Mouse (Mus musculus): Measurements from ENCODE around the gene Sp2. TPM values are rescaled to one million over a fixed set of nuclear protein-coding genes. Genes with fewer than 3 reads are reported as not detected.

Gene Sp2
- polyA plus RNA-seq, 1 experiment from 2014 or later: 17.3 TPM

DNA sequence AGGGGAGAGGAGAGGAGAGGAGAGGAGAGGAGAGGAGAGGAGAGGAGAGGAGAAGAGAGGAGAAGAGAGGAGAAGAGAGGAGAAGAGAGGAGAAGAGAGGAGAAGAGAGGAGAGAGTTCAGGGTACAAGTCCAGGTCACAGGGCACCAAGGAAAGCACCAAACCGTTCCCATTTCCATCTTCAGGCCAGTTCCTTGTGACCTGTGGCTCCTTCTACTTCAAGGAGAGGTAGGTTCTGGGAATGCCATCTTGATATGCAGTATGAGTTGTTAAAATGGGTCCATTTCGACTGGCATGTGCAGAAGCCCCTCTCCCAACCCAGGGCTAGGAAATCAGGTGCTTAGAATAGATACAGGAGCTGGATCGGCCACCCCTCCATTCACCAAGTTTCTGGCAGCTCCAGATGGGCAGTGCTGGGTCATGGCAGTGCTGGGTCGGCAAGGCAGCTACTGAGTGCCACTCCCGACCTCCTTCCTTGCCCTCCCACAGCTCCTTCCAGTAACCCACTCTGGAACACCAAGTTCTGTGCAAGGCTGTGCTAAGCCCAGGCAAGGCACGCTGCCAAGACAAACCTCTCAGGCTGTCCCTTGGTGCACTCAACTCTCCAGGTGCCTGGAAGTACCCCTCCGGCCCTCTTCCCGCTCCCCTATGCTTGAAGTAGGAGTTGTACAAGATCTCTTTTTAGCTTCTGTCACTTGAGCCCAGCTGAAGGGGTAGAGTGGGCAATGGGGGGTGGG, 51.3 kb downstream of the Sp2 start:
- WGBS (ENCODE audit: insufficient replicate concordance): 50% methylated on average over 8 of the region's 8 CpGs
- Histone ChIP-seq H3K9ac (ENCODE audit: low read depth, low read length) (0 out of 2 replicates have a peak overlapping the region, but pooled peaks have one; percentile 6), H3K4me3 (ENCODE audit: low read depth, low read length) (no peak overlapping the region), H3K9me3 (replicated peaks; ENCODE audit: control insufficient read depth, low read length) (no peaks in the 10 kb centered on the region), H3K27ac (ENCODE audit: low read depth, low read length) (no peak overlapping the region), H3K27me3 (ENCODE audit: control insufficient read depth, insufficient read depth, low read length) (peaks cover 26% of the 10 kb centered on the region), H3K4me2 (no peak overlapping the region), H3K4me1 (ENCODE audit: control insufficient read depth, insufficient read depth, low read length) (peaks cover 7% of the 10 kb centered on the region), H3K36me3 (ENCODE audit: control insufficient read depth, insufficient read depth, low read length) (no peaks in the 10 kb centered on the region)
- no peak for ATAC-seq (replicated peaks; ENCODE audit: insufficient number of reproducible peaks, low FRiP score, low TSS enrichment)

DNA sequence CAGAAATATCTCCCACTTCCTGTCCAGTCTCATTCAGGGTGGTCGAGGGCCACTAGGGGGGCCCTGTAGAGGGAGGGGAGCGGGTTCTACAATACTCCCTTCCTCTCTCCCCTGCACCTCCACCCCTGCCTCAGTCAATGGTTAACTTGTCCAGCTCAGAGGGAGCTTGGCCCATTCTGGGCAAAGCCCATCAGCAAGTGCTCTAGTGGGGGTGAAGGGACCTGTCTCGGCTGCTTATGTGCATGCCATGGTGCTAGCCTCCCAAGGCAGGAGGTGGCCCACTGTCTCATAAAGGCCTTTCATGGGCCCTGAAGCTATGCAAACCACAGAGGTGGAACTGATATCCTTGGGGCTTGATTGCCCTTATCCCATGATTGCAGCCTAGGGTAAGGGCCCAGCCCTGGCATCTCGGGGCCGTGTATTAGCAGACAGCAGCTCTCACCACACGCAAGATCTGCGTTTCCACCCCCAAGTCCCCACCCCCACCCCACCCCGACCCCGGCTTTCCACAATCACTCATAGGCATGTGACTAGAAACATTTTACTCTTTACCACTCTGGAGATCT, 52.9 kb downstream of the Sp2 start:
- Histone ChIP-seq H3K9ac (ENCODE audit: low read depth, low read length) (no peak overlapping the region), H3K27ac (ENCODE audit: low read depth, low read length) (no peak overlapping the region), H3K4me2 (no peak overlapping the region), H3K36me3 (ENCODE audit: control insufficient read depth, insufficient read depth, low read length) (no peaks in the 10 kb centered on the region), H3K4me3 (ENCODE audit: low read depth, low read length) (no peak overlapping the region), H3K9me3 (replicated peaks; ENCODE audit: control insufficient read depth, low read length) (no peaks in the 10 kb centered on the region), H3K27me3 (ENCODE audit: control insufficient read depth, insufficient read depth, low read length) (peaks cover 26% of the 10 kb centered on the region), H3K4me1 (ENCODE audit: control insufficient read depth, insufficient read depth, low read length) (peaks cover 5% of the 10 kb centered on the region)
- no peak for ATAC-seq (replicated peaks; ENCODE audit: insufficient number of reproducible peaks, low FRiP score, low TSS enrichment)
- 57% methylated on average over 9 of the region's 9 CpGs for WGBS (ENCODE audit: insufficient replicate concordance)

DNA sequence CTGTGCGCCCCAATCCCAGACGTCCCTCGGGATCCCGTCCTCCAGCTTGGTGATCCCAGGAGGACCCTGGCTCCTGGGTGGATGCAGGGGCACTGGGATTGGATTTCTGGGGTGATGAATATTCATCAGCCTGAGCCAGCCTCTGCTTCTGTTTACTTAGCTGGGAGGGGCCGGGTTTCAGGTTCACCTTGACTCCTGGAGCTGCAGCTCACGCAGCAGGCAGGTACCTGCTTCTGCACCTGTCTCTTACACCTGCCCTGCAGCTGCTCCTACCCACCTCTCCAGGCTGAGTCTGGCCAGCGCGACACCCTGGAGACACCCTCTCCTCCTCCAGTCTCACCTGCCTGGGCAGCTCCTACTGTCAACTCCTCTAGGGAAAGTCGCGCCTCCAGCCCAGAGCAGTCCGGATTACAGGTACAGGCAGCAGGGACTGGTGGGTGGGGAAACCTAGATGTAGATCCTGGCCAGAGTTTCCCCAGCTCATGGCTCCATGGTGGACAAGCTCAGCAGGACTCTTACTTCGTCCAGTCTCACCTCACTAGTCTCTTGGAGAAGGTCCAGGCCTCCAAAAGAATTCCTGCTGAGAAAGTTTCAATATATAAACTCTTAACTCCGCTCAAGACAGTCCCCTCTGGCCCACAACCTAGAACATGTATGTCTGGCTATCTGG, 53.5 kb downstream of the Sp2 start:
- ATAC-seq (replicated peaks; ENCODE audit: insufficient number of reproducible peaks, low FRiP score, low TSS enrichment): no peak
- Histone ChIP-seq H3K4me3 (ENCODE audit: low read depth, low read length) (no peak overlapping the region), H3K4me1 (ENCODE audit: control insufficient read depth, insufficient read depth, low read length) (no peaks in the 10 kb centered on the region), H3K27me3 (ENCODE audit: control insufficient read depth, insufficient read depth, low read length) (peaks cover 26% of the 10 kb centered on the region), H3K36me3 (ENCODE audit: control insufficient read depth, insufficient read depth, low read length) (no peaks in the 10 kb centered on the region), H3K4me2 (no peak overlapping the region), H3K9ac (ENCODE audit: low read depth, low read length) (no peak overlapping the region), H3K27ac (ENCODE audit: low read depth, low read length) (no peak overlapping the region), H3K9me3 (replicated peaks; ENCODE audit: control insufficient read depth, low read length) (no peaks in the 10 kb centered on the region)
- 11% methylated on average over 13 of the region's 13 CpGs for WGBS (ENCODE audit: insufficient replicate concordance)

DNA sequence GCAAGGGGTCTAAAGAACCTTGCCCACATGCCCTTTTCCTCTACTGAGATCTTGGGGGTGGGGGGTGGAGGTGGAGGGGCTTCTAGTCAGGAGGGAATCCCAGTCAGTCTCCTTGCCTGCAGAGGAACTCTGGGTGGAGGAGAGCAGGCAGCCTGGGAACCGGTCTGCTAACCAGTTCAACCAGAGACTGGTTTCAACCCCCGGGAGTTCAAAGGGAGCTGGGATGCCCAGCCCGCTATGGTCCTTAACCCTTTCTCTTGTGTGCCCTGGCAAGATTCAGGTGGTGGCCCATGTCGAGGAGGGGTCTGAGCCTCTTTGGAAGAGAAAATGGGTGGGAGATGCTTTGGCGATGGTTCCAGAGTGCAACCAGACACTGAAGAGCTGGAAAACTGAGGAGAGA, 54.1 kb downstream of the Sp2 start:
- no peak overlapping the region for H3K4me3 ChIP-seq (ENCODE audit: low read depth, low read length)
- H3K4me1 ChIP-seq (ENCODE audit: control insufficient read depth, insufficient read depth, low read length): no peaks in the 10 kb centered on the region
- no peaks in the 10 kb centered on the region for H3K9me3 ChIP-seq (replicated peaks; ENCODE audit: control insufficient read depth, low read length)
- H3K4me2 ChIP-seq: no peak overlapping the region
- WGBS (ENCODE audit: insufficient replicate concordance): 9% methylated on average over 5 of the region's 5 CpGs
- no peaks in the 10 kb centered on the region for H3K36me3 ChIP-seq (ENCODE audit: control insufficient read depth, insufficient read depth, low read length)
- no peak overlapping the region for H3K27ac ChIP-seq (ENCODE audit: low read depth, low read length)
- H3K9ac ChIP-seq (ENCODE audit: low read depth, low read length): no peak overlapping the region
- H3K27me3 ChIP-seq (ENCODE audit: control insufficient read depth, insufficient read depth, low read length): peaks cover 26% of the 10 kb centered on the region
- no peak for ATAC-seq (replicated peaks; ENCODE audit: insufficient number of reproducible peaks, low FRiP score, low TSS enrichment)

DNA sequence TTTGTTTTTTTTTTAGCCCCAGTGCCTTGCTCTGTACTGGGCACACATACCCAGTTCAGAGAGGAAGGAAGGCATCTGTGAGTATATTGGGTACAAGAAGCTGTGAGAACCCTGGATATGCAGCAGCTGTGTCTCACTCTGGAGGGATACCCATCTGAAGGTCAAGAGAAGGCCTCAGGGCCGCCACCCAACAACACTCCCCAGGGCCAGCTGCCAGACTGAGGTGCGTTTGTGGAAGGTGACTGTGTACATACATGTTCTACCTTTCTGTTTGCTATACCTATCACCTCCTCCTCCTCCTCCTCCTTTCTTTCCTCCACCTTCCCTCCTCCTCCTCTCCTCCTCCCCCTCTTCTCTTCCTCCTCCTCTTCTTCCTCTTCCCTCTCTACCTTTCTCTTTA, 54.7 kb downstream of the Sp2 start, which contains the start of gene Prr15l:
Gene Prr15l, plus strand, starts transcription at position 17 of the 400 bp plus-strand sequence.
- Histone ChIP-seq H3K36me3 (ENCODE audit: control insufficient read depth, insufficient read depth, low read length) (no peaks in the 10 kb centered on the region), H3K27ac (ENCODE audit: low read depth, low read length) (no peak within 1 kb of the TSS), H3K27me3 (ENCODE audit: control insufficient read depth, insufficient read depth, low read length) (peaks cover 26% of the 10 kb centered on the region), H3K4me1 (ENCODE audit: control insufficient read depth, insufficient read depth, low read length) (no peaks in the 10 kb centered on the region), H3K9ac (ENCODE audit: low read depth, low read length) (no peak within 1 kb of the TSS), H3K4me3 (ENCODE audit: low read depth, low read length) (no peak within 1 kb of the TSS), H3K9me3 (replicated peaks; ENCODE audit: control insufficient read depth, low read length) (no peaks in the 10 kb centered on the region), H3K4me2 (no peak within 1 kb of the TSS)
- WGBS (ENCODE audit: insufficient replicate concordance): 64% methylated on average over 2 of the region's 2 CpGs
- no peak for ATAC-seq (replicated peaks; ENCODE audit: insufficient number of reproducible peaks, low FRiP score, low TSS enrichment)

DNA sequence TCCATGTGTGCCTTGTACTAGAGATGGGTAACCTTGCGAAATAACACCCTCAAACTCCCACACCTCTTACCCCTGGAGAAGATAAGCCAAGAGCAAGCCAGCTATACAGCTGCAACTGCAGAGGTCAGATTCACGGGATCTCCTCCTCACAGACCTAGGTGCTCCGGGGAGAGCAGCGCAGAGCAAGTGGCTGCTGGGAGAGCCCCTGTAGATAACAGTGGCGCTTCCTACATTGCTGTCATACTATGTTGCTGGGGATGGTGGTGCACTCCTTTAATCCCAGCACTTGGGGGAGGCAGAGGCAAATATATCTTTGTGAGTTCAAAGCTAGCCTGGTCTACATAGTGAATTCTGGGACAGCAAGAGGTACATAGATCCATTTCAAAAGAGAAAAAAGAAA, 56.2 kb downstream of the Sp2 start:
- H3K27me3 ChIP-seq (ENCODE audit: control insufficient read depth, insufficient read depth, low read length): peaks cover 26% of the 10 kb centered on the region
- no peak for ATAC-seq (replicated peaks; ENCODE audit: insufficient number of reproducible peaks, low FRiP score, low TSS enrichment)
- H3K4me1 ChIP-seq (ENCODE audit: control insufficient read depth, insufficient read depth, low read length): no peaks in the 10 kb centered on the region
- H3K4me3 ChIP-seq (ENCODE audit: low read depth, low read length): no peak overlapping the region
- H3K4me2 ChIP-seq: no peak overlapping the region
- no peaks in the 10 kb centered on the region for H3K9me3 ChIP-seq (replicated peaks; ENCODE audit: control insufficient read depth, low read length)
- no peak overlapping the region for H3K9ac ChIP-seq (ENCODE audit: low read depth, low read length)
- H3K27ac ChIP-seq (ENCODE audit: low read depth, low read length): no peak overlapping the region
- no peaks in the 10 kb centered on the region for H3K36me3 ChIP-seq (ENCODE audit: control insufficient read depth, insufficient read depth, low read length)
- 66% methylated on average over 5 of the region's 5 CpGs for WGBS (ENCODE audit: insufficient replicate concordance)

DNA sequence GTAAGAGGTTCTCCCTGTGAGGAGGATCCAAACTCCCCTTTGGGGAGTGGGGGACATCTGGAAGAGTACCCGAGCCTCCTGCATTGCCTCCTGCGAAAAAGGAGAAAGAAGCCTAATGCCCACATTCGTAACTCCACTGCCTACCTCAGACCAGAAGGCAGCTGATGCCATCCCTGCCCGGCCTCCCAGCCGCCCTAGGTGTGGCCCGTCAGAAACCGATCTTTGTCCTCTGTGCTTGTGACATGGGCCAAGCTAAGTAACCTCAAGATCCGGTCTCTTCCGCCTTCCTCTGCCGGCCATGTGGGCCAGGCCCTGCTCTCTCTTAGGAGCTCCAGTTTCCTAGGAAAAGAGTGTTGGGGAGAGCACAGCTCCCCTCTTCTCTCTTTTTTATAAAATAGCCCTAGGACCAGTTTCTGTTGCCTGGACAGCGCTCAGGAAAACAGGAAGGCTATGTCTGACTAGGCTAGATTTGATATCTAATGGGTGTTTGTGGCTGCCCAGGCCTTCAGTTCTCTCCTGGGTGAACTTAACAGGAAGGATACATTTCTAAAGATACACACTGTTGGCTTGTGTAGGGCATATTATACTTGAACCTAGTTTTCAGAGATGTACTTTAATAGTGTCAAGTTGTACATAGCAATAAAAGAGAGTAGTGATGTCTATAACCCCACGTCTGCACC, 57.1 kb downstream of the Sp2 start:
- Histone ChIP-seq H3K27me3 (ENCODE audit: control insufficient read depth, insufficient read depth, low read length) (peaks cover 26% of the 10 kb centered on the region), H3K4me3 (ENCODE audit: low read depth, low read length) (no peak overlapping the region), H3K9ac (ENCODE audit: low read depth, low read length) (no peak overlapping the region), H3K27ac (ENCODE audit: low read depth, low read length) (peak overlapping the region; percentile 30; the same call in 1 of the 2 replicates), H3K4me1 (ENCODE audit: control insufficient read depth, insufficient read depth, low read length) (no peaks in the 10 kb centered on the region), H3K36me3 (ENCODE audit: control insufficient read depth, insufficient read depth, low read length) (no peaks in the 10 kb centered on the region), H3K4me2 (no peak overlapping the region), H3K9me3 (replicated peaks; ENCODE audit: control insufficient read depth, low read length) (no peaks in the 10 kb centered on the region)
- ATAC-seq (replicated peaks; ENCODE audit: insufficient number of reproducible peaks, low FRiP score, low TSS enrichment): no peak
- 85% methylated on average over 12 of the region's 12 CpGs for WGBS (ENCODE audit: insufficient replicate concordance)

DNA sequence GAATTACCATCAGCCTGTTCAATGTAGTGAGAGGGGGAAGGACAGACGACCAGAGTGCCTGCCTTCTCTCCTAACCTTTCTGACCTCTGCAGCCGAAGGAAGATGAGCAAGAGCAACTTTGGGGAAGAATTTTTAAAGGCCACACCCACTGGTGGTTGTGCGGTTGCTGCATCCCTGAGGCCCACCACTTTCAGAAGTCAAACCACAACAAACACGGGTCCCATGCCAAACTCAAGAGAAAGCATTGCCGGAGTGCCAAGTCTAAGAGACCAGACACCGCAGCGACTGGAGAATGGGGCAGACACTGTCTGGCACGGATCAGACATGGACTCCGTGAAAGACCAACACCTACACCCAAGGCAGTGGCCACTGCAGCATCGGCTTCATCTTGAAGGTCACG, 57.9 kb downstream of the Sp2 start:
- H3K4me3 ChIP-seq (ENCODE audit: low read depth, low read length): no peak overlapping the region
- H3K4me2 ChIP-seq: no peak overlapping the region
- H3K9me3 ChIP-seq (replicated peaks; ENCODE audit: control insufficient read depth, low read length): no peaks in the 10 kb centered on the region
- H3K36me3 ChIP-seq (ENCODE audit: control insufficient read depth, insufficient read depth, low read length): no peaks in the 10 kb centered on the region
- 73% methylated on average over 11 of the region's 11 CpGs for WGBS (ENCODE audit: insufficient replicate concordance)
- H3K27ac ChIP-seq (ENCODE audit: low read depth, low read length): no peak overlapping the region
- no peaks in the 10 kb centered on the region for H3K4me1 ChIP-seq (ENCODE audit: control insufficient read depth, insufficient read depth, low read length)
- no peak for ATAC-seq (replicated peaks; ENCODE audit: insufficient number of reproducible peaks, low FRiP score, low TSS enrichment)
- H3K27me3 ChIP-seq (ENCODE audit: control insufficient read depth, insufficient read depth, low read length): peaks cover 23% of the 10 kb centered on the region
- no peak overlapping the region for H3K9ac ChIP-seq (ENCODE audit: low read depth, low read length)
